Mouse (Mus musculus): ENCODE results near the gene Atp5e.

Gene Atp5e

GRCm38 (mm10) chr2:174463789-174464523 is at the start of gene Atp5e:
Gene Atp5e (minus strand): TSS chr2:174464105.
- peak; percentile 98 for DNase-seq

- DNase-seq = no peak
Observed at GRCm38 (mm10) chr2:174509825-174510224, 45.9 kb upstream of the Atp5e start.

GRCm38 (mm10) chr2:174507998-174508397 is 44.1 kb upstream of the Atp5e start:
- DNase-seq = no peak

GRCm38 (mm10) chr2:174502831-174503460 is 39.0 kb upstream of the Atp5e start:
- DNase-seq = no peak

GRCm38 (mm10) chr2:174502321-174502720 is 38.4 kb upstream of the Atp5e start:
- DNase-seq = no peak

- DNase-seq = no peak
Observed at GRCm38 (mm10) chr2:174501517-174501916, 37.6 kb upstream of the Atp5e start.

GRCm38 (mm10) chr2:174500814-174501503 is 37.1 kb upstream of the Atp5e start:
- no peak for DNase-seq

GRCm38 (mm10) chr2:174492858-174493257 is 29.0 kb upstream of the Atp5e start:
- no peak for DNase-seq

- DNase-seq = no peak
Observed at GRCm38 (mm10) chr2:174487005-174487404, 23.1 kb upstream of the Atp5e start.

- DNase-seq = no peak
Observed at GRCm38 (mm10) chr2:174478746-174479145, 14.8 kb upstream of the Atp5e start.

- no peak for DNase-seq
Observed at GRCm38 (mm10) chr2:174477543-174478319, 13.8 kb upstream of the Atp5e start.

- DNase-seq = no peak
Observed at GRCm38 (mm10) chr2:174473550-174473927, 9.6 kb upstream of the Atp5e start.

GRCm38 (mm10) chr2:174472818-174473549 is 9.1 kb upstream of the Atp5e start, which contains the start of gene Prelid3b:
Gene Prelid3b (minus strand): TSS chr2:174473081.
- peak; percentile 99 to 100 for DNase-seq

GRCm38 (mm10) chr2:174472407-174472806 is 8.5 kb upstream of the Atp5e start:
- peak in 1 of 2 experiments; percentile 21 for DNase-seq

- DNase-seq = no peak
Observed at GRCm38 (mm10) chr2:174470786-174471405, 7.0 kb upstream of the Atp5e start.

- no peak for DNase-seq
Observed at GRCm38 (mm10) chr2:174470333-174470732, 6.4 kb upstream of the Atp5e start.

- DNase-seq = peak; percentile 29 to 31
Observed at GRCm38 (mm10) chr2:174463370-174463769, 535 bp downstream of the Atp5e start.

GRCm38 (mm10) chr2:174459365-174459764 is 4.5 kb downstream of the Atp5e start:
- DNase-seq = no peak

- no peak for DNase-seq
Observed at GRCm38 (mm10) chr2:174453681-174454080, 10.2 kb downstream of the Atp5e start.

GRCm38 (mm10) chr2:174450353-174450752 is 13.6 kb downstream of the Atp5e start, which contains the start of gene Tubb1:
Gene Tubb1 (plus strand): TSS chr2:174450695.
- DNase-seq = no peak

- no peak for DNase-seq
Observed at GRCm38 (mm10) chr2:174448405-174448804, 15.5 kb downstream of the Atp5e start.

GRCm38 (mm10) chr2:174446905-174447304 is 17.0 kb downstream of the Atp5e start:
- DNase-seq = no peak

All from kidney, adult 8-10 months (tissue).